Mouse (Mus musculus): ENCODE data around the gene Adamtsl1. TPM values are rescaled to one million over a fixed set of nuclear protein-coding genes. Genes with fewer than 3 reads are reported as not detected.
A peak's percentile ranks its signal among the peaks of the same experiment; 100 is the strongest.

Adamtsl1 gene
- total RNA-seq (2021), result 10 to 100 TPM in 1 of 2 experiments, 1 to 10 TPM in 1; 8.7 to 11.2 TPM

GRCm38 (mm10) chr4:85513792-85514191, at the start of gene Adamtsl1:
Adamtsl1 (plus strand) TSS chr4:85514172.
- DNase-seq, result peak in 1 of 2 experiments; percentile 2

- no peak for DNase-seq
Measured at GRCm38 (mm10) chr4:85483586-85483985, 30.4 kb upstream of the Adamtsl1 start.

- peak; percentile 29 to 37 for DNase-seq
Measured at GRCm38 (mm10) chr4:85486316-85486946, 27.5 kb upstream of the Adamtsl1 start.

GRCm38 (mm10) chr4:85505718-85506117, 8.3 kb upstream of the Adamtsl1 start:
- DNase-seq, result no peak

- no peak for DNase-seq
Measured at GRCm38 (mm10) chr4:85506976-85507375, 7.0 kb upstream of the Adamtsl1 start.

- DNase-seq, result no peak
Measured at GRCm38 (mm10) chr4:85507491-85507890, 6.5 kb upstream of the Adamtsl1 start.

- peak in 1 of 2 experiments; percentile 4 for DNase-seq
Measured at GRCm38 (mm10) chr4:85513288-85513687, 684 bp upstream of the Adamtsl1 start.

- DNase-seq, result peak; percentile 13 to 14
Measured at GRCm38 (mm10) chr4:85514205-85514681, 271 bp downstream of the Adamtsl1 start.

- DNase-seq, result no peak
Measured at GRCm38 (mm10) chr4:85526966-85527566, 13.1 kb downstream of the Adamtsl1 start.

GRCm38 (mm10) chr4:85529852-85530251, 15.9 kb downstream of the Adamtsl1 start:
- DNase-seq, result no peak

GRCm38 (mm10) chr4:85539677-85540076, 25.7 kb downstream of the Adamtsl1 start:
- no peak for DNase-seq

- peak in 1 of 2 experiments; percentile 1 for DNase-seq
Measured at GRCm38 (mm10) chr4:85543221-85543620, 29.2 kb downstream of the Adamtsl1 start.

- no peak for DNase-seq
Measured at GRCm38 (mm10) chr4:85554696-85555095, 40.7 kb downstream of the Adamtsl1 start.

GRCm38 (mm10) chr4:85559753-85560152, 45.8 kb downstream of the Adamtsl1 start:
- no peak for DNase-seq

GRCm38 (mm10) chr4:85585426-85585825, 71.5 kb downstream of the Adamtsl1 start:
- DNase-seq, result no peak

GRCm38 (mm10) chr4:85588928-85589327, 75.0 kb downstream of the Adamtsl1 start:
- no peak for DNase-seq

GRCm38 (mm10) chr4:85591037-85591436, 77.1 kb downstream of the Adamtsl1 start:
- no peak for DNase-seq

- no peak for DNase-seq
Measured at GRCm38 (mm10) chr4:85594159-85594558, 80.2 kb downstream of the Adamtsl1 start.

GRCm38 (mm10) chr4:85613331-85613730, 99.4 kb downstream of the Adamtsl1 start:
- DNase-seq, result no peak

GRCm38 (mm10) chr4:85618746-85619145, 104.8 kb downstream of the Adamtsl1 start:
- DNase-seq, result no peak

GRCm38 (mm10) chr4:85619261-85619660, 105.3 kb downstream of the Adamtsl1 start:
- DNase-seq, result no peak

- DNase-seq, result no peak
Measured at GRCm38 (mm10) chr4:85629381-85629780, 115.4 kb downstream of the Adamtsl1 start.

- no peak for DNase-seq
Measured at GRCm38 (mm10) chr4:85669271-85669670, 155.3 kb downstream of the Adamtsl1 start.

- DNase-seq, result no peak
Measured at GRCm38 (mm10) chr4:85669735-85670134, 155.8 kb downstream of the Adamtsl1 start.

All from layer of hippocampus, postnatal 36 days (tissue).